Mouse (Mus musculus) spleen, postnatal 4 days (tissue): ENCODE data around the gene Rasal1.

Source experiments
- DNase-seq, 2 experiments: peaks; one replicate each; pipeline ENCODE4 v3.0.0; 2022; ENCODE audit warnings: low spot score in 2 of 2

Gene Rasal1

DNA sequence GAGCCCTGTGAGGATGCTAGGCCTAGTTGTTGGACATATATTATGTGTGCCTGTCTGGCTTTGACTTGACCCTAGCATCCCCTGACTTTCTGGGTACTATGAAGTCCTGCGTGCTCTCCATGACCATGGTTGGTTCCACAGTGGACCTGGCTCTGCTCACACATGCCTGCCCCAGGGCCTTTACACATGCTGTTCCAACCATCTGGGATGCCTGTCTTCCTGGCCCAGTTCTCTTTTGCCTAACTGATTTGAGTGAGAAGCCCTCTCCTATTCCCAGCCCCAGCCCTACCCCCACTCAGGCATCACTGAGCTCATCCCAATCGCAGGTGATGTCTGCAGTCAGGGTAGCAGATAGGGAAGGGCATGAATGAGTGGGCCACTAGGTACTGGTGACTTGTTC, 5.3 kb downstream of the Rasal1 start:
- no peak for DNase-seq

DNA sequence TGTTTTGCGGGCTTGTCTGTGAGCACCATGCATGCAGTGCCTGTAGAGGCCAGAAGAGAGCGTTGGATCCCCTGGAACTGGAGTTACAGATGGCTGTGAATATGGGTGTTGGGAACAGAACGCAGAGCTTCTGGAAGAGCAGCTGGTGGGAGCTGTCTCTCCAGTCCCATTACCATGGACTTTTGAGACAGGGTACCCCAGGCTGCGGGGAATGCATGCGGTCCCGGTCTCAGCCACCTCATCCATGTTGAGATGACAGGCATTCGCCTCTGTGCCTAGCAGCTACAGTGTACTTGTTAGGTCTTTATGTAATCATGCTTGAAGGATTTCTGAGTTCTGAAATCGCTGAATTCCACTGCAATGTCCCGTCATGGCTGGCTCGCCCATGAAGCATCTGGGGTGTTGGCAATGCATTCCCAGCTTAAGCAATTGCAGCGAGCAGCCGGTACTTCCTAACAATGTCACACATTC, 7.7 kb downstream of the Rasal1 start:
- no peak for DNase-seq

DNA sequence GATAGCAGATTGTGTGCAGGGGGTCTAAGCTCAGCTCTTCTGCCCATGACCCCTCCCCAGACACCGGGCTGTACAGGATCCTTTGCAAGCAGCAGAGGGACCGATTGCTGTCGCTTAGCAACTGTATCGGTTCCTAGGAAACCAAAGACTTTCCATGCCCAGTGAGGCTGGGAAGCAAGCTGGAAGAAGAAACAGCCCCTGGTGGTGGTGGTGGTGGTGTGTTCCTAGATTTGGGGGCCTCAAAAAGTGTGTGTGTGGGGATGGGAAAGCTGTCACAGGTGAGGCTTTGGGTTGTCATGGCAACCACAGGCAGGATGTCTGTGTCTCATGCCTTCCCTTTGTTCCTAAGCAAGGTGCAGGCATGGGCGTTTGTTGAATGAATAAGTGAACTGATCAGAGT, 12.2 kb downstream of the Rasal1 start:
- DNase-seq, result no peak

DNA sequence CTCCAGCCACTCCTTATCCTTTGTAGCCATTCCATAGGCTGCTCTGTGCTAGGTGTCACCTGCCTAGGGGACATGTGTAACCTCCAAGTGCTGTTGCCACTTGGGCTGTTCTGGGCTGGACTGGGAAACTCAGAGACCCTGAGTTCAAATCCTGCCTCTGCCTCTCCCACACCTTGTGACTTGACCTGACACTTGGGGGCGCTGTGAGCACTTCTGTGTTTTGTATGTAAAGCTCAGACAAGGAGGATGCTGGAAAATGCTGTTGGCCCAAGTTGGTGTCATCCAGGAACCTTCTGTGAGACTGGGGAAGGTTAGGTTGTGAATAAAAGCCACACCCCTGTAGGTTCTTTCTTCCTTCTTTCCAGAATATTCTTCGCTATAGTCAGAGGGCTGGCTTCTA, 16.3 kb downstream of the Rasal1 start:
- no peak for DNase-seq

DNA sequence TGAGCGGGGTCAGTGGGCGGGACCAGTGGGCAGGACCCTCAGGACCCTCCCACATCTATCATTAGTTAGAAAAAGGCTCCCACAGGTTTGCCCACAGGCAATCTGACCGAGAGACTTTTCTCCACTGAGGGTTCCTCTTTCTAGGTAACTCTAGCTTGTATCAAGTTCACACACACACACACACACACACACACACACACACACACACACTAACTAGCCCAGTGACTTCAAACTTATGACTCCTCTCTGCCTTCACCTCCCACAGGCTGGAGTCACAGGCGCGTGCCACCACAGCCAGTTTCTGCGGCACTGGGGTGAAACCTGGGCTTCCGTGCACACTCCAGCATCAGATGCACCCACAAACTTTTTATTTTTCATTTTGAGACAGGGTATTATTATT, 20.1 kb downstream of the Rasal1 start:
- no peak for DNase-seq

DNA sequence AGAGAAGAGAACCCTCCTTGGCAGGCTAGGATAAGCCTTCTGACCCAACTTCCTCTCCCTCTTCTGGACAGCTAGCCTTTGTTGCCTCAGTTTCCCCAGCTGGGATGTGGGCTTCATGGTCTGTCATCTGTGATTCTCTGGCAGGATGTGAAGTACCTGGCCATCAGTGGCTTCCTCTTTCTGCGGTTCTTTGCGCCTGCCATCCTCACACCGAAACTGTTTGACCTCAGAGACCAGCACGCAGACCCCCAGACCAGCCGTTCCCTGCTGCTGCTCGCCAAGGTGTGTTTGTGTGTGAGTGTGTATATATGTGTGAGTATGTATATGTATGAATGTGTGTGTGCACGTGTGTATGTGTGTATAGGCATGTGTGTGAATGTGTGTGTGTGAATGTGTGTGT, 21.5 kb downstream of the Rasal1 start:
- DNase-seq, result no peak

DNA sequence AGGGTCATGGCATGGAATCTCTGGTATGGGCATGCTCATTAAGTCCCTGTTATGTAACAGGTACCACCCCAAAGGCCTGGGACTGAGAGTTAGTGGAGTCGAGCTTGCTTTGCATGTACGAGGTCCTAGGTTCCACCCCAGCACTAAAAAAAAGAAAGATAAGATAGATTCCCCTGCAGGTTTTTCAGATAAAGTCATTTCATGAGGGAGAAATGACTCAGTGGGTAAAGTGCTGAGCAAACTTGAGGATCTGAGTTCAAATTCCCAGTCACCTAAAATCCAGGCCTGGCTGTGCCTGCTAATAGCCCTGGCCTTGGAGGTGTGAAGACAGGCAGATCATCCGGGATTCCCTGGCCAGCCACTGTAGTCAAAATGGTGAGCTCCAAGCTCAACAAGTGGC, 23.3 kb downstream of the Rasal1 start:
- no peak for DNase-seq

DNA sequence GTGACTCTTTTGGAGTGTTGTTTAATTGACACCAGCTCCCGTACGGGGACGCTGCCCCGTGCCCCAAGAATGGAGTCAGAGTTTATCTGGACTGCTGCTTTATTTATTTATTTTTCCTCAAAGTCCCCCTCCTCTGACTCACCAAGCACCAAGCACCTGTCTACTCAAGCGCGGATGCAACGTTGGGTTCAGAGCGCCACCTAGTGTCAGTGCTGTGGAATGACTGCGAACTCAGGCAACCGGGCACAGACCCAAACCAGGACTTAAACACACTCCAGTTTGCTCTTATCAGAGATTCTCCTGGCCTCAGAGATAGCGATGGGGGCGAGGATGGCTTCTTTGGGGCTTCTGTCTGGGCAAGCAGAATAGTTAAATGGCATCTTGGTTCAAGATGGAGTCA, 25.0 kb downstream of the Rasal1 start:
- peak; percentile 66 to 88 for DNase-seq

DNA sequence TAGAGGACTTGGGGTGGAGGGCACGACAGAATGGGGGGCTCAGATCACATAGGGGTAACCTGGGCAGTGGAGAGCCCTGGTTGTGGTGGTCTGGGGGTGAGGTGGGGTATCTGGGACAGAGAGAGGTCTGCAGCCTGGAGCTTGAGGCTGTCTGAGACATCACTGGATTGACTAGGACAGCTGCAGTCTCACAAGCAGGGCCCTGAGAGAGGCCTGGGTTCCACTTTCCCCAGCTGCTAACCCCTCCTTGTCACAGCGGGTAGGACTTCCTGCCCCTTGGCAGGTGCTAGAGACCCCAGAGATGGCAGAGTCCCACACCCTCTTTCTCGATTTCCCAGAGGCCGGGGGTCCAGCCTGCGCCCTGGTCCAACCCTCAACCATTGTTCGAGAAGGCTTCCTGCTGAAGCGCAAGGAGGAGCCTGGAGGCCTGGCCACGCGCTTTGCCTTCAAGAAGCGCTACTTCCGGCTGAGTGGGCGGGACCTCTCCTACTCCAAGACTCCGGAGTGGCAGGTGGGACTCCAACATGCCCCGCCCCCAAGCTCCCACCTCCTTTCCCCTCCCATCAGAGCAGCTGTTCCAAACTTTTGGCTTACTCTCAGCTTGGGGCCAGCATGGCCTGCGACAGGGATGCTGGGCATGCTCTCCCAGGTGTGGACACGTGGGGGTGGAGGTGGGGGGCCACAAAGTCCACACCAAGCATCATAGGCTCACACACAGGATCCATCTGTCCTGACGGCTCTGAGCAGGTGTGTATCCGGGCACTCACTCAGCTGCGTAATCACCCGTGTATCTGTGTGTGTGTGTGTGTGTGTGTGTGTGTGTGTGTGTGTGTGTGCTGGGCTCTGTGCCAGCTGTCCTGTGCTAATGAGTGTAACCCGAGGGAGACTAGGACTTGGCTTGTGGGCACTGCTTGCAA, 25.9 kb downstream of the Rasal1 start:
- no peak for DNase-seq

DNA sequence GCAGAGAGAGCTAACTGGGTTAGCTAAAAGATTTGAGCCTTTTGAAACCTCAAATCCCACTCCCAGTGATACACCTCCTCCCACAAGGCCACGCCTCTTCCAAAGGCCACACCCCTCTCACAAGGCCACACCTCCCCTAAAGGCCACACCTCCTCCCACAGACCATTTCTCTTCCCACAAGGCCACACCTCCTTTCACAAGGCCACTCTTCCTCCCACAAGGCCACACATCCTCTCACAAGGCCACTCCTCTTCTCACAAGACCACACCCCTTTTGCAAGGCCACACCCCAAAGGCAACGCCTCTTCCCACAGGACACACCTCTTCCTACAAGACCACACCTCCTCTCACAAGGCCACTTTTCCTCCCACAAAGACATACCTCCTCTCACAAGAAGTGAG, 28.9 kb downstream of the Rasal1 start:
- peak in 1 of 2 experiments; percentile 32 for DNase-seq

DNA sequence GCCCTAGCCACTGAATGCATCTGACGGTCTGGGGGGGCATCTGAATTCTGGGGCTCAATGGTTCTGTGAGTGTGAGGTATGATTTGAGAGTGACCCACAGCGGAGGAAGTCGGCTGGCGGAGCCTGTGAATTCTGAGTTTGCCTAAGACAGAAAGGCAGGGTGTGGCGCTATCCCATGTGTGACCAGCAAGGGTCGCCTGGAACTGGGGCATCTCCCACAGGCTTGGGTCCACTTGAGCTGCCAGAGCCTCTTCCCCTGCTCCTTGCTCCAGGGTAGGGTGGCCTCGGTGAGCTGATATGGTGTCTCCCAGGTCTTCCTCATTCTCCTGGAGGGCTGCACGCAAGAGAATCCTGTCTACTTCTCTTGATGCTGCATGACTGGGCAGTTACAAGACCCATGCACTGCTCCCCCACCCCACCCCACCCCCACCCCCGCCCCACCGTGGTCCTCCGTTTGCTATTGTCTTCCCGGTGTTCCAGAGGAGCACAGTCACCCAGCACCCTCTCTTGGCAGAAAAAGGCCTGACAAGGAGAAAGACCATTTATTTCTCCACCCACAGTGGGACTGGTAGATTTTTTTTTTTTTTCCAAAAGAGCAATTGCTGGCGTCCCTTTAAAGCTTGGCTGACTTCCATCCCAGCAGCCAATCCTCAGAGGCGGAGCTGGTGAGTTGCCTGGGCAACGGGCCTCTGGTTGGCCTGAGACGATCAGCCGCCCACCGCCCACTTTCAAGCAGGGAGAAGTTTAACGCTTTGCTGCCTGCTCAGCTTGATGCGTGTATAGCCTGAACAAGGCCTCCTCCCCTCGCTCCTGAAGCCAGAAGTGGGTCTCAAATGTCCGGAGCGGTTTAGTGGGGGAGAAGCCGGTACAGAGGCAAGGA, 31.3 kb downstream of the Rasal1 start:
- peak in 1 of 2 experiments; percentile 53 for DNase-seq

DNA sequence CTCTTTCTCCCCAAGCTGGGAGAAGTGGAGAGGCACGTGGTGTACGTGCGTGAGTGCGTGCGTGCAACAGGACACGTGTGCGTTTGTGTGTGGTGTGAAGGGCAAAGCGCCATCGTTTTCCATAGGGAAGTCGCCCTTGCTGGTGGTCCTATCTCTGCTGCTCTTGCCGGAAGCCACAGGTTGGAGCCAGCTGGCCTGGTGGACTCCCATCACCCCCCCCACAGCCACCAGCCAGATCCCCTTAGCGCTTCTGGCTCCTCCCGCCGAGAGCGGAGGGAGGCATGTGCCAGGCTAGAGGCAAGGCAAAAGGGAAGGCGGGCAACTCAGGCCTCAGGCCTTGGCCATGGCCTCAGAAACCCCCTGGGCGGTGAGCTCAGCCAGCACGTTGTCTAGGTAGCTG, 32.3 kb downstream of the Rasal1 start:
- no peak for DNase-seq

DNA sequence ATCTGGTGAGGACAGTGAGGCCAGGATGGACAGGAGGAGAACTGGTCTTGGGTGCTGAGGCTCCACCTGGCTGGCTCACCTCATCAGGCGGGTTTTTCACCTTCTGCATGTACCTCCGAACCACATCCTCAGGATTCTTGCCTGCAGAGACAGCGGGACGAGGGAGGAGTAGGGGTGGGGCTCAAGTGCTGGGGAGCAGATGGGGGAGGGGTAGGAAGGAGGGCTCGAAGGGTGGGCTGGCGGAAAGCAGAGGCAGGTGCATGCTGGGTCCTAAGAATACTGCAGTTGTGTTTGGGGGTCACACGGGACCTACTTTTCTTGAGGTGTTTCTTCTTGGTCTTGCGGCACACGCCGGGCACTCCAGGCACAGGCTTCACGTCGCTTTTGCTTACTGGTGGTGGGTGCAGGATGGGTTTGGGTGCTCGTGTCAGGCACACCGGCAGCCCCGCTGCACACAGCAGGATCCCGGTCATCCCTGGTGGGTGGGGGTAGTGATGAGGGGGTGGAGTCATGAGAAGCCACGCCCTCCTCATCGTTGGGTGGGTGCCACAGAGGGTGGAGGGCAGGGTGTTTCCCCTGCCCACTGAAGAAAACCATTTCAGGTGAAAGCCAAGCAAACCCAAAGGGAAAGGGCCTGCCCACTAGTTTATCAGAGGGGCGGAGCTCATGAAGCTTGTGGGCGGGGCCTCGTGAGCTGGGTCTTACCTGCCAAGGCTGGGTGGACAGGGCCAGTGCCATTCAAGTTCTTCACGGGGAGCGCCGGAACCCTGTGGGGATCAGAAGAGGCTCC, 34.6 kb downstream of the Rasal1 start:
- DNase-seq, result no peak

DNA sequence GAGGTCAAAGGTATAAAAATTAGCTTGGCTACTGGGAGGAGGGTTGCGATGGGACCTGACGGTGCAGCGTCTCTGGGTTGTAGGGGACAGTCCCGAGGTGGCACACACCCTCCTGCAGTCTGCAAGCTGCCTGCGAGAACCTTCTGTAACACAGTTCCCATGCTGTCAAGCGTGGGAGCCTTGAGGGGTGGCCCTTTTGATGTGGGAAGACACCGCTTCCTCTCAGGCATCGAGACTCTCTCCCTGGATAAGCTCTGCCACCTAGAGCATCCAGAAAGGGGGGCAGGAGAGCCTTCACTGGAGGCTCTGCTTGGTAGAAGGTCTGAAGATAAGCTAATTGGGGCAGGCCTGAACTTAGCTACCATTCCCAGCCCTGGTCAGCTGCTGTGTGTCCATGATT, 37.1 kb downstream of the Rasal1 start:
- peak in 1 of 2 experiments; percentile 38 for DNase-seq

DNA sequence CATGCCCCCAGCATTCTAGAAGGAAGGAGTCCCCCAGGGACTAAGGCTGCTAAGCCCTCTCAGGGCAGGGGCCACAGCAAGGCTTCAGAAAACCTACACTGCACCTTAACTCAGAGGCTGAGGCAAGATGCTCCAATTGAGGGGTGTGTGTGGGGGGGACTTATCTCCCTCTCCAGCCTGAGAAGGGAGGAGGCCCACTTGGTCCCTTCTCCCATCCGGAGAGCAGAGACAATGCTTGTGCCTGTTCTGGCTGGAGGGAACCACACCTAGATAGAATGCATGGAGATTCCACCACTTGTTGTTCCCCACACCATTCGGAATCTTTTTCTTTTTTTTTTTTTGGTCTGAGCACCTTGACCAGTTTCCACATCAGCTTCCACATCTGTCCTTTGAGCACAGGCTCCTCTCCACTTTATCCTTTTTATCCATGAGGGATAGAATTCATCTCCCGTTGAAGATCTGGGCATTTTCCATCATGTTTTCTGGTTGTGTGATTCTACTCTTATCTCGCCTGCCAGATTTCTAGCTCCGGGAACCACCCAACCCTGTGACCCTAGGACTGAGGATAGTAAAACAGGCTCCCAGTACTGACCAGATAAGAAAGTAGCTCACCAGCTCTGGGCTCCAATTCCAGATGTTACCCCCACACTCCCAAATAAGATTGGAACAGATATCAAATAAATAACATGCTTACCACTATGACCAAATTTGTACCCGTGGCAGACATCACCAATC, 38.3 kb downstream of the Rasal1 start:
- no peak for DNase-seq

DNA sequence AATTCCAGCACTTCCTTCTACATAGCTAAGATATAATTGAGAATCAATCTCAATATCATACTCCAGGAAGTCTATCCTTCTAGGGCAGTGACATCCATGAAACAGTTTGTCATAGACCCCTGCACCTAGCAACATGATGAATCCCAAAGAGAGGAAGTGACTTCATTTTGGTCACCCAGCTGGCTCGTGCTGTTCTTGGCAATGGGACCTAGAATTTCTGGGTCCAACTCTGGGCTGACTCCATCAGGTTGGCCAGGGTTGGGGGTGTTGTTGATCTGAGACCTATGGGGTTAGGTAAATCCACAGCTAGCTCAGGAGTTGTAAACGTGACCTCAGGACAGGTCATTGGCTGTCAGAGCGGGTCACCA, 38.9 kb downstream of the Rasal1 start:
- DNase-seq, result no peak

DNA sequence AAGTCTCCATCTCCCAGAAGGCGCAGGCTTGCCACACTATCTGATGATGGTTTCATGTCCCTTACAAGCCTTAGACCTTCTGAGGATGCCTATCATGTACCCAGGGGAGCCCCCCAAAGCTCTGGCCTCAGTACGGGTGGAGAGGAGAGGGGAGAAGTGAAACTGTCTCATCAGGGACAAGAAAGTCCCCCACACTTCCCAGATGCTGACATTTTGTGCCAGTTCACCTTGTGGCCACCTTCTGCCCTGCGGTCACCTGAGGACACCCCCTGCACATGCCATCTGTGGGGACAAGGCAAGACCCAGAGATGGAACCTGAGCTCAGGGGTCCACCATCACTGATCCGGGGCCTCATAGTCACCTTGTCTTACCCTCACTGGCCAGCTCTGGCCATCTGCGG, 39.3 kb downstream of the Rasal1 start:
- DNase-seq, result no peak

DNA sequence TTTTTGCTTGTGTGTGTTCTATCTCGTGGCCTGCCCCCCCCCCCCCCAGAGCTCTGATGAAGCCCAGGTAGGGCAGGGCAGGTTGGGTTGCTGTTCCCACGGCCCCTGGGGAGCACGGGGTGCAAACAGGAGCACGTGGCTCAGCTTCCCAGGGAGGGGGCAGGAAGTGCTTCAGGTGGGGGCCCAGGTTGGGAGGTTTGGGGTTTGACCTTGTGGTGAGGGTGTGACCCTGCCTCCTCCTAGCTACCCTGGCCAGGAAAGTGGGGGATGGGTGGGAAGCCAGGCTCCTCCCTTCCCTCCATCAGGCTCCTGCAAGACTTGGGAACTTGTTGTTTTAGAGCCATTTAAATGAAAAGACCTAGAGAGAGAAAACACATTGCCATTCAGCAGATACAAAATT, 39.8 kb downstream of the Rasal1 start:
- DNase-seq, result peak in 1 of 2 experiments; percentile 42

DNA sequence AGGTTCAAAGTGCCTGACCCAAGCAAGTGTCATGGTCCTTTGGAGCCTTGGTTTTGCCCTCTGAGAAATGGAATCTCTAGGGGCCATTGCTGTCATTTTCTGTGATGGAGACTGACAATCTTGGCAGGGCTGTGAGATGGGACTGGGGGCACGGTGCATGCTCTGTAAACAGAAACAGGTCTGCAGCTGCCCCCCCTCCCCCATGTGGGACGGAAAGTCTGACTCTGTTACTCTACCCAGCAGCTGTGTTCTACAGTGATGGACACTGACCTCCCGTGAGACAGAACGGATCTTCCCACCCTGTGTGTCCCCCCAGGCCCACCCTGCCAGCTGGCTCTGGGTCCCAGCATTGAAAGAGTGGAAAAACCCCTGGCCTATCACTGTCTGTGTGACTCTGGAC, 41.8 kb downstream of the Rasal1 start:
- DNase-seq, result peak in 1 of 2 experiments; percentile 27

DNA sequence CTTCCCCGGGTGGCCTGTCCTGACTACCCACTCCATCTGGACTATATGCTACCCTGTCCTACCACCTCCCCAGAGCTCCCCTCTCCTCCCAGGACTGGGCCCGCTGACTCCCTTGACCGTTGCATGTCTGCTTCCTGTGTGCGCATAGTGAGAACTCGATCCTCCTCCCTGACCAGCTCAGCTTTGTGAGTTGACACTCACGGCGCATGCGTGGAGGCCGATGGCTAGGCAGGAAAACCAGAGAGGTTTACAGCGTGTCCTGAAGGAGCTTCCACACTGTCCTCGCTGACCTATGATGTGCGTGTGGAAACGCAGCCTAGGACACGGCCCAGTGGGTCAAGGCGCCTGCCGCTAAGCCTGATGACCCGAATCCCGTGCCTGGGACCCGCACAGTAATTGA, 43.4 kb downstream of the Rasal1 start:
- DNase-seq, result no peak
